ENCODE assay signal across 7 mouse cellular contexts in genomic region chr11:100960540-100960939, GRCm38 (mm10). TPM values are rescaled to one million over a fixed set of nuclear protein-coding genes. Genes with fewer than 3 reads are reported as not detected.
DNase-seq lines count a peak whose midpoint lies in the region; ATAC-seq and TF ChIP-seq lines count a peak whose summit lies in the region.

No protein-coding gene starts in this region.

- H3K27ac ChIP-seq in MEL (ENCODE audit: control insufficient read depth, low read depth, low read length): no peak overlapping the region
- H3K27ac ChIP-seq in heart, adult 2 months: peak overlapping the region; percentile 95
- no peak overlapping the region for H3K27ac ChIP-seq in lung, embryonic 14.5 days (ENCODE audit: low read depth)

- H3K79me2 ChIP-seq in MEL (ENCODE audit: control insufficient read depth, insufficient read depth, low read length, poor library complexity): no peaks in the 10 kb centered on the region
- H3K79me2 ChIP-seq in heart, adult 2 months (replicated peaks; ENCODE audit: control insufficient read depth, insufficient read depth, low read length): peaks cover 2% of the 10 kb centered on the region; the same call in 1 of the 2 replicates

- WGBS in heart, adult 2 months: 12% methylated on average over 6 of the region's 6 CpGs
- 11% methylated on average over 6 of the region's 6 CpGs for WGBS in lung, embryonic 14.5 days

- TF ChIP-seq POLR2A in MEL (IDR thresholded peaks at IDR 0.05; ENCODE audit: control insufficient read depth in 1 of 2, insufficient read depth in 1 of 2, low read depth in 1 of 2, low read length in 2 of 2, poor library complexity in 1 of 2): peak in 1 of 2 experiments; percentile 47; a peak in 2 of 4 replicates
- TF ChIP-seq POLR2A in heart, adult 2 months (IDR thresholded peaks at IDR 0.05; ENCODE audit: insufficient read depth, low read depth, low read length): peak; percentile 73

- TF ChIP-seq RAD21 in MEL (IDR thresholded peaks at IDR 0.05; ENCODE audit: low read depth, low read length): no peak

- peak overlapping the region; percentile 28 for H3K9ac ChIP-seq in MEL (ENCODE audit: control insufficient read depth, low read depth, low read length, poor library complexity, severe bottlenecking)
- no peak overlapping the region for H3K9ac ChIP-seq in heart, adult 2 months (ENCODE audit: low read depth, low read length)
- no peak overlapping the region for H3K9ac ChIP-seq in lung, embryonic 14.5 days

- peak overlapping the region; percentile 49 to 56 for H3K4me3 ChIP-seq in MEL (ENCODE audit: control insufficient read depth in 1 of 2, insufficient read depth in 1 of 2, low read depth in 2 of 2, low read length in 2 of 2)
- H3K4me3 ChIP-seq in heart, adult 2 months: no peak overlapping the region; the same call in 1 of the 2 replicates
- no peak overlapping the region for H3K4me3 ChIP-seq in lung, embryonic 14.5 days (ENCODE audit: low read depth, low read length)

- intact Hi-C loops in heart, adult 2 months (cut with DNase I): loop anchor here (10.0 kb wide), 1 partner anchor 566 kb away; the partner anchor contains the start of gene Jup

- TF ChIP-seq EP300 in MEL (IDR thresholded peaks at IDR 0.05; ENCODE audit: low read depth in 1 of 2, low read length in 2 of 2): no peak
- peak; percentile 95 for TF ChIP-seq EP300 in heart, adult 2 months (IDR thresholded peaks at IDR 0.05; ENCODE audit: insufficient read depth, low read depth, low read length)

- peaks cover 10 to 23% of the 10 kb centered on the region in 2 experiments for H3K4me1 ChIP-seq in MEL (ENCODE audit: control insufficient read depth in 1 of 2, insufficient read depth in 2 of 2, low read length in 2 of 2)
- H3K4me1 ChIP-seq in heart, adult 2 months (ENCODE audit: control insufficient read depth, insufficient read depth, low read length): peaks cover 39% of the 10 kb centered on the region
- peaks cover 6% of the 10 kb centered on the region; the same call in 1 of the 2 replicates for H3K4me1 ChIP-seq in lung, embryonic 14.5 days (ENCODE audit: insufficient read depth)

- H3K9me3 ChIP-seq in MEL (replicated peaks; ENCODE audit: insufficient read depth, low read length): no peaks in the 10 kb centered on the region
- no peaks in the 10 kb centered on the region for H3K9me3 ChIP-seq in lung, embryonic 14.5 days (ENCODE audit: low read depth, low read length)

- ATAC-seq in lung, embryonic 14.5 days (ENCODE audit: insufficient read depth): no peak; the same call in 1 of the 2 replicates

- TF ChIP-seq CTCF in MEL (IDR thresholded peaks at IDR 0.05 in 2 of 3, conservative IDR thresholded peaks at IDR 0.05 in 1 of 3; ENCODE audit: control insufficient read depth in 1 of 3, insufficient read depth in 1 of 3, low read depth in 2 of 3, low read length in 3 of 3, poor library complexity in 1 of 3, severe bottlenecking in 1 of 3): no peak; a peak in 1 of 6 replicates
- TF ChIP-seq CTCF in heart, adult 2 months (IDR thresholded peaks at IDR 0.05): no peak
- TF ChIP-seq CTCF in lung, embryonic 14.5 days (IDR thresholded peaks at IDR 0.05; ENCODE audit: low read depth): no peak

- peaks cover 0 to 12% of the 10 kb centered on the region in 2 experiments; a peak in 2 of 4 replicates for H3K36me3 ChIP-seq in MEL (ENCODE audit: control insufficient read depth in 1 of 2, insufficient read depth in 2 of 2, low read length in 2 of 2)
- H3K36me3 ChIP-seq in heart, adult 2 months (ENCODE audit: control insufficient read depth, insufficient read depth, low read length): peaks cover 45% of the 10 kb centered on the region
- peaks cover 35% of the 10 kb centered on the region for H3K36me3 ChIP-seq in lung, embryonic 14.5 days (ENCODE audit: insufficient read depth)

- DNase-seq in 416B (ENCODE audit: low read depth) (peak; percentile 66), MEL (ENCODE audit: low read depth, low spot score) (peak; percentile 87)
- DNase-seq in embryo, embryonic 10.5 days (ENCODE audit: low spot score): peak; percentile 72
- peak; percentile 79 to 86 for DNase-seq in heart, adult 2 months
- peak; percentile 72 to 77 for DNase-seq in kidney, adult 8-10 months
- DNase-seq in lung, embryonic 14.5 days: peak; percentile 73
- peak; percentile 18 for DNase-seq in right cerebral cortex, postnatal 25 days

- no peak overlapping the region for H3K4me2 ChIP-seq in lung, embryonic 14.5 days

- H3K27me3 ChIP-seq in MEL (ENCODE audit: control insufficient read depth in 1 of 2, insufficient read depth in 2 of 2, low read length in 2 of 2): no peaks in the 10 kb centered on the region
- no peaks in the 10 kb centered on the region for H3K27me3 ChIP-seq in heart, adult 2 months (ENCODE audit: control insufficient read depth, insufficient read depth, low read length)
- peaks cover 17% of the 10 kb centered on the region for H3K27me3 ChIP-seq in lung, embryonic 14.5 days (ENCODE audit: insufficient read depth, low read length)

TF ChIP-seq in MEL, 35 proteins besides CTCF, POLR2A, EP300 and RAD21 (continues in another document):
- TF ChIP-seq NRF1 (IDR thresholded peaks at IDR 0.05; ENCODE audit: insufficient read depth, low read depth, low read length, poor library complexity, severe bottlenecking) (peak; percentile 54; the same call in 1 of the 2 replicates), ELF1 (IDR thresholded peaks at IDR 0.05; ENCODE audit: low read depth, low read length) (peak; percentile 43; the same call in 1 of the 2 replicates), UBTF (IDR thresholded peaks at IDR 0.05; ENCODE audit: borderline replicate concordance, insufficient read depth, low read depth, low read length) (no peak), GATA1 (IDR thresholded peaks at IDR 0.05; ENCODE audit: low read depth, low read length) (peak; percentile 67), MAX (IDR thresholded peaks at IDR 0.05; ENCODE audit: low read length) (no peak), BHLHE40 (IDR thresholded peaks at IDR 0.05; ENCODE audit: borderline replicate concordance, low read depth, low read length) (no peak), ETS1 (IDR thresholded peaks at IDR 0.05; ENCODE audit: low read depth, low read length) (no peak), MEF2A (IDR thresholded peaks at IDR 0.05; ENCODE audit: extremely low read depth, insufficient replicate concordance, low read depth, low read length, poor library complexity, severe bottlenecking) (no peak), ZNF384 (IDR thresholded peaks at IDR 0.05; ENCODE audit: low read depth, low read length) (no peak), ZKSCAN1 (IDR thresholded peaks at IDR 0.05; ENCODE audit: low read depth, low read length) (no peak), NELFE (IDR thresholded peaks at IDR 0.05; ENCODE audit: low read depth, low read length) (0 out of 2 replicates have a peak, but pooled peaks have one; percentile 32), ZC3H11A (IDR thresholded peaks at IDR 0.05; ENCODE audit: low read depth, low read length) (no peak), TAL1 (IDR thresholded peaks at IDR 0.05; ENCODE audit: low read length) (no peak), RCOR1 (IDR thresholded peaks at IDR 0.05; ENCODE audit: low read depth, low read length) (peak; percentile 4; the same call in 1 of the 2 replicates), ZMIZ1 (IDR thresholded peaks at IDR 0.05; ENCODE audit: low read depth, low read length) (no peak), POLR2AphosphoS5 (IDR thresholded peaks at IDR 0.05; ENCODE audit: borderline replicate concordance, low read depth, low read length) (no peak), MAZ (IDR thresholded peaks at IDR 0.05; ENCODE audit: low read depth, low read length) (peak; percentile 60; the same call in 1 of the 2 replicates), SMC3 (IDR thresholded peaks at IDR 0.05; ENCODE audit: low read depth, low read length) (no peak), MYC (IDR thresholded peaks at IDR 0.05; ENCODE audit: low read depth, low read length) (peak; percentile 60; the same call in 1 of the 2 replicates), GABPA (IDR thresholded peaks at IDR 0.05; ENCODE audit: low read depth, low read length) (no peak), USF2 (IDR thresholded peaks at IDR 0.05; ENCODE audit: borderline replicate concordance in 1 of 2, insufficient read depth in 1 of 2, low read depth in 1 of 2, low read length in 2 of 2) (no peak), E2F4 (IDR thresholded peaks at IDR 0.05; ENCODE audit: borderline replicate concordance, low read depth, low read length) (no peak), KAT2A (conservative IDR thresholded peaks at IDR 0.05; ENCODE audit: low read depth, low read length) (peak; percentile 95), CHD2 (IDR thresholded peaks at IDR 0.05; ENCODE audit: low read length) (no peak), CHD1 (IDR thresholded peaks at IDR 0.05; ENCODE audit: low read depth, low read length) (no peak), HCFC1 (IDR thresholded peaks at IDR 0.05; ENCODE audit: low read depth, low read length) (peak; percentile 100), SIN3A (IDR thresholded peaks at IDR 0.05; ENCODE audit: low read length) (peak; percentile 79), JUND (IDR thresholded peaks at IDR 0.05; ENCODE audit: low read depth, low read length) (no peak), MYB (IDR thresholded peaks at IDR 0.05; ENCODE audit: low read depth, low read length) (no peak)

RNA-seq across cellular contexts. Expression of gene Cavin1, which starts 10.1 kb away (rescaled TPM):
- total RNA-seq in MEL (2012; rRNA removed): 2.9 and 3.4 TPM in 2 replicates
- polyA plus RNA-seq in MEL (2012; ENCODE audit: insufficient read depth in 1 of 2, insufficient read length in 2 of 2, low read depth in 1 of 2, low replicate concordance in 2 of 2, missing spikeins in 1 of 2): 1 to 10 TPM in 1 of 2 experiments, not detected in 1; 9.0 TPM
- total RNA-seq in heart, adult 2 months (2021): 100 to 1,000 TPM; 219 to 225 TPM
- polyA plus RNA-seq in heart, adult 2 months (2012; rRNA removed): 114 and 135 TPM in 2 replicates
- polyA plus RNA-seq in lung, embryonic 14.5 days (2014; fragmentation: Nextera tagmentation; extraction: Ambion mirVana): 137 and 143 TPM in 2 replicates

RNA-seq across cellular contexts. Expression of gene Stat3, which starts 21.2 kb away (rescaled TPM):
- total RNA-seq in MEL (2012; rRNA removed): 25.7 and 31.1 TPM in 2 replicates
- 100 to 1,000 TPM in 1 of 2 experiments, 10 to 100 TPM in 1; 64.7 to 249 TPM for polyA plus RNA-seq in MEL (2012; ENCODE audit: insufficient read depth in 1 of 2, insufficient read length in 2 of 2, low read depth in 1 of 2, low replicate concordance in 2 of 2, missing spikeins in 1 of 2)
- total RNA-seq in heart, adult 2 months (2021): 10 to 100 TPM; 93.0 to 94.7 TPM
- 85.8 and 134 TPM in 2 replicates for polyA plus RNA-seq in heart, adult 2 months (2012; rRNA removed)
- 33.8 and 36.5 TPM in 2 replicates for polyA plus RNA-seq in lung, embryonic 14.5 days (2014; fragmentation: Nextera tagmentation; extraction: Ambion mirVana)

RNA-seq across cellular contexts. Expression of gene Atp6v0a1, which starts 48.7 kb away (rescaled TPM):
- total RNA-seq in MEL (2012; rRNA removed): 12.8 and 20.8 TPM in 2 replicates
- 10 to 100 TPM in 1 of 2 experiments, not detected in 1; 23.2 TPM for polyA plus RNA-seq in MEL (2012; ENCODE audit: insufficient read depth in 1 of 2, insufficient read length in 2 of 2, low read depth in 1 of 2, low replicate concordance in 2 of 2, missing spikeins in 1 of 2)
- total RNA-seq in heart, adult 2 months (2021): 10 to 100 TPM; 89.6 to 92.6 TPM
- polyA plus RNA-seq in heart, adult 2 months (2012; rRNA removed): 77.4 and 85.9 TPM in 2 replicates
- 32.8 and 38.0 TPM in 2 replicates for polyA plus RNA-seq in lung, embryonic 14.5 days (2014; fragmentation: Nextera tagmentation; extraction: Ambion mirVana)

Comparison
In these comparisons a context has a peak if more than half of its experiments do, and no peak if none do; other contexts are left out.
1. DNase-seq: peak in every context shown above with its lines; median percentile 87 in MEL; 82 in heart, adult 2 months; 74 in kidney, adult 8-10 months; 73 in lung, embryonic 14.5 days; 72 in embryo, embryonic 10.5 days; 66 in 416B; 18 in right cerebral cortex, postnatal 25 days.
2. H3K4me3 ChIP-seq: peak in MEL (2 of 2); none in heart, adult 2 months (single experiment) and lung, embryonic 14.5 days (single experiment).
3. RNA of gene Cavin1, which starts 10.1 kb away (polyA plus RNA-seq): 137 to 143 TPM in lung, embryonic 14.5 days and 114 to 135 TPM in heart, adult 2 months; 9.0 TPM in MEL; every median in the first group is over 10 times any median in the second.